In genomic region chr9:40799837-40800501, GRCm38 (mm10) we compare ENCODE assay signal across 8 mouse cellular contexts. TPM values are rescaled to one million over a fixed set of nuclear protein-coding genes. Genes with fewer than 3 reads are reported as not detected.
DNase-seq lines count a peak whose midpoint lies in the region; ATAC-seq and TF ChIP-seq lines count a peak whose summit lies in the region.

No protein-coding gene starts in this region.

- peaks cover 23% of the 10 kb centered on the region for H3K36me3 ChIP-seq in hindbrain, embryonic 14.5 days (replicated peaks; ENCODE audit: control insufficient read depth, insufficient read depth)
- peaks cover 22% of the 10 kb centered on the region for H3K36me3 ChIP-seq in megakaryocyte, embryonic 14.5 days (replicated peaks; ENCODE audit: low read length)

- DNase-seq in Patski (ENCODE audit: low read depth, low spot score) = peak; percentile 53
- peak; percentile 83 to 88 for DNase-seq in cerebellum, postnatal 10 days
- DNase-seq in frontal cortex, postnatal 25 days (ENCODE audit: low spot score in 2 of 2) = peak; percentile 52 to 59
- DNase-seq in hindbrain, embryonic 14.5 days (ENCODE audit: low spot score) = peak; percentile 76
- DNase-seq in left cerebral cortex, postnatal 10 days (ENCODE audit: extremely low spot score in 1 of 2, low spot score in 2 of 2) = peak; percentile 66 to 84
- peak; percentile 64 to 67 for DNase-seq in right cerebral cortex, adult 2 months (ENCODE audit: low spot score in 2 of 2)
- peak; percentile 22 for DNase-seq in urinary bladder, postnatal 10 days (ENCODE audit: low spot score)

- no peak for TF ChIP-seq CTCF in Patski (IDR thresholded peaks at IDR 0.05)

- intact Hi-C loops in left cerebral cortex, postnatal 10 days (cut with DNase I) = loop anchor here (2.0 kb wide), 1 partner anchor 43 kb away; no protein-coding TSS in a partner anchor

- in situ Hi-C loops in Patski (cut with MboI; ENCODE audit: low pct_unique_long_range_greater_than_20kb) = loop anchor here (5.0 kb wide), 1 partner anchor 43 kb away; no protein-coding TSS in a partner anchor

- H3K4me2 ChIP-seq in hindbrain, embryonic 14.5 days (replicated peaks) = peak overlapping the region; percentile 64

- peak overlapping the region; percentile 99 for H3K27ac ChIP-seq in hindbrain, embryonic 14.5 days

- WGBS in hindbrain, embryonic 14.5 days = under 1% methylated on average over 30 of the region's 30 CpGs

- H3K4me1 ChIP-seq in hindbrain, embryonic 14.5 days (replicated peaks; ENCODE audit: control insufficient read depth, insufficient read depth, low read length) = peaks cover 11% of the 10 kb centered on the region
- H3K4me1 ChIP-seq in megakaryocyte, embryonic 14.5 days = peaks cover 40% of the 10 kb centered on the region

- H3K4me3 ChIP-seq in hindbrain, embryonic 14.5 days (replicated peaks; ENCODE audit: low read length) = peak overlapping the region; percentile 43
- H3K4me3 ChIP-seq in megakaryocyte, embryonic 14.5 days (replicated peaks) = peak overlapping the region; percentile 92

- H3K27me3 ChIP-seq in Patski = no peaks in the 10 kb centered on the region
- H3K27me3 ChIP-seq in hindbrain, embryonic 14.5 days (ENCODE audit: control insufficient read depth, insufficient read depth, low read length) = no peaks in the 10 kb centered on the region
- no peaks in the 10 kb centered on the region for H3K27me3 ChIP-seq in megakaryocyte, embryonic 14.5 days (replicated peaks)

- no peaks in the 10 kb centered on the region for H3K9me3 ChIP-seq in hindbrain, embryonic 14.5 days (ENCODE audit: control insufficient read depth, low read length)
- no peaks in the 10 kb centered on the region for H3K9me3 ChIP-seq in megakaryocyte, embryonic 14.5 days

- POLR2A ChIA-PET in Patski (lab: Charles Lee) = no interaction called here

- peak overlapping the region; percentile 70 for H3K9ac ChIP-seq in hindbrain, embryonic 14.5 days

- peak; percentile 41 for ATAC-seq in Patski
- peak; percentile 35 for ATAC-seq in hindbrain, embryonic 14.5 days (ENCODE audit: low FRiP score)

- CTCF ChIA-PET in Patski (lab: Charles Lee) = interaction anchor here (1.7 to 1.9 kb wide), 2 partner anchors 43 to 184 kb away, joined by 3 to 10 read pairs; no protein-coding TSS in a partner anchor

RNA-seq across cellular contexts. Expression of gene Hspa8, which starts 0.8 kb away (rescaled TPM):
- 1,252 TPM for polyA plus RNA-seq in Patski (2021)
- polyA plus RNA-seq in hindbrain, embryonic 14.5 days (2014; fragmentation: Nextera tagmentation; extraction: Ambion mirVana) = 2,885 and 3,458 TPM in 2 replicates
- 1,000 to 10,000 TPM; 2,142 to 2,231 TPM for total RNA-seq in left cerebral cortex, postnatal 10 days (2021)
- polyA plus RNA-seq in megakaryocyte, embryonic 14.5 days (2012; ENCODE audit: insufficient read depth, low replicate concordance) = 811 and 986 TPM in 2 replicates

Comparison
In these comparisons a context has a peak if more than half of its experiments do, and no peak if none do; other contexts are left out.
1. Peak in every context shown above with its lines: DNase-seq, ATAC-seq, H3K4me3 ChIP-seq and H3K27ac ChIP-seq.
2. DNase-seq: peak in every context shown above with its lines; median percentile 86 in cerebellum, postnatal 10 days; 76 in hindbrain, embryonic 14.5 days; 75 in left cerebral cortex, postnatal 10 days; 66 in right cerebral cortex, adult 2 months; 56 in frontal cortex, postnatal 25 days; 53 in Patski; 22 in urinary bladder, postnatal 10 days.